Mouse (Mus musculus): ENCODE results near the gene Klk14.
"Not testable (repeated sequence)": the region's sequence is repeated elsewhere in the genome, so short reads cannot be mapped to it uniquely, and the experiment has no call there.

Gene Klk14

DNA sequence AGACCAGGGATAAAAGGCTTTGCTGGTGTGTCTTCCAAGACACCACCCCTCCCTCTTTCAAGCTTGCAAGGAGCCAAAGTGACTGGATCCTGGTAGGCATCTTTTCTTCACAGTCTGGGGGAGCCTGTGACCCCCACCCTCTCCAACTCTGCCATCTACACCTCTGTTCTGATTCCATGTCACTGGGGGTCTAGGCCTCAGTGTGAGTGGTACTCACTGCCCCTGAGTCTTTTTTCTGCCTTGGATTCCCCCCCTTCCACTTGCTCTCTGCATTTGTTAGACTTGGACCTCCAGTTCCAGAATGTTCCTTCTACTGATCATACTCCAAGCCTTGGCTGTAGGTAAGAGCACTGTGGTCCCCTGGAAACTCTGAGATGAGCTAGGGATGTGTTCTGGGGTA is at the start of gene Klk14:
Gene Klk14 (plus strand): TSS at position 301 of the 400 bp plus-strand sequence.
- no peak for DNase-seq (ENCODE audit: extremely low spot score, low read depth, low spot score)

DNA sequence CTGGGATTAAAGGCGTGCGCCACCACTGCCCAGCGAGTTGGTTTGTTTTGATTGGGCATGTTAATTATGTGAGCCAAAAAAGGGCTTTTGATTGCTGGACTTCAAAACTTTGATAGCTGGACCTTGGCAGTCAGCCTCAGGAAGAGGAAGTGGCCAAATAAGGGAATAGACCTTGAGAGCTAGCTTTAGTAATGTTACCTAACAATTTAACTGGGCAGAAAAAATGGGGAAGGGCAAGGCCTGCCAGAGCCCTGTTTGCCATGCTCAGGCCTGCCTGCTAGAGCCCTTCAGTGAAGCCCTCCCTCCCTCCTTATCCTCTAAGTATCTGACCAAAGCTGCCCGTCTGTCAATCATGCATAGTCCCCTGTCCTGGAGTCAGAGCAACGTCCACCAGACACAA is 47.6 kb upstream of the Klk14 start:
- no peak for DNase-seq (ENCODE audit: extremely low spot score, low read depth, low spot score)

DNA sequence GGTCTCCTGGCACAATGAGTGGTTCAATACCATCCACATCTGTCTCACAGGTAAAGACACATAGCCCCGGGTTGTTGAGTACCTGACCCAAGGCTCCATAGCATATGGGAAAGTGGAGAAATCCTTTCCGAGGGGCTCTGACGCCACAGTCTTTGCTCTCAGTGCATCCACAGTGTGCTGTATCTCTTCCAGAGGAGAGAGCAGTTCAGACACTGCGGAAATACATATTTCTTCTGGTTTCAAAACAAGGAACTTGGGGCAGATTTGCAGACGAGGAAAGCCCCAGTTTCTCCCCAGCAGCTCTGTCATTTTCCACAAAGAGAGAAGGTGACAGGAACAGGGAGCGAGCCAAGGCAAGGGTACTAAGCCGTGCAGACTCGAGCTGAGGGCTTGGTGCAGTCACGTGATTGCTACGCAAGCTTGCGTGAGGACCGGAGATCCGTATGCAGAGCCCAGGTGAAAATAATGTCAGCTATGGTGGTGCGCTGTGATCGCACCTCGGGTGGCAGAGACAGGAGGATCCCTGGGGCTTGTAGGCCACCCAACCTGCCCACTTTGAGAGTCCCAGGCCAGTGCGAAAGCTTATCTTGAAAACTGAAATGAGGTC is 47.1 kb upstream of the Klk14 start:
- no peak for DNase-seq (ENCODE audit: extremely low spot score, low read depth, low spot score)

DNA sequence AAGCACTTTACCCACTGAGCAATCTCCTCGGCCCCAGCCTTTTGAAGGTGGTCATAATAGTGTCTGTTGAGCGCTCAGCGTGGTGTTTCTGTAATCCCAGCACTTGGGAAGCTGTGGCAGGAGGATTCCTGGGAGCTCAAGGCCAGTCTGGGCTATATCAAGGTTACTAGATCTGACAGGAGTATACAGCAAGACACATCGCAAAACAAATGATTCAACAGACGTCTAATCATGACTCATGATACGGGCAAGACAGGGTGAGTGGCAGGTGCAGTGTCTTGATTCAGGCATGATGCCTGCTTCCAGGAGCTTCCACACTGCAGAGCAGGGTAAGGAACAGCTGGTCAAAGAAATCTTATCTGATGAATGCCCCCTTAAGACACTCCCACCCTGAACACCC is 37.5 kb upstream of the Klk14 start:
- no peak for DNase-seq (ENCODE audit: extremely low spot score, low read depth, low spot score)

DNA sequence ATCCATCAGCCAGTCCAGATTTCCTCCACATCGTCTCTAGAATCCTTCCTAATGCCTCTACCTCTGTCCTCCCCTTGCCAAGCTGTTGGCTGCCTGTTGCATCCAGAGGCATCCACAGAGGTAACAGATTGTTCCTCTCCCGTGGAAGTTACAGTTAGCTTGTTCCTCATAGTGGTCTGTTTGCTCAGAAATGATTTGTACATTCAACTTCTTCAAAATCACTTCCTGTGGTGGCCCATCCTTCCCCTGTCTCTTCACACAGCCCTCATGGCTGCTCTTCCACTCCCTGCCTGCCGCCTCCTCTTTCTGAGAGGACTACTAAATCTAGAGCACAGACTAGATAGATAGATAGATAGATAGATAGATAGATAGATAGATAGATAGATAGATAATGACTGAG is 35.7 kb upstream of the Klk14 start:
- no peak for DNase-seq (ENCODE audit: extremely low spot score, low read depth, low spot score)

DNA sequence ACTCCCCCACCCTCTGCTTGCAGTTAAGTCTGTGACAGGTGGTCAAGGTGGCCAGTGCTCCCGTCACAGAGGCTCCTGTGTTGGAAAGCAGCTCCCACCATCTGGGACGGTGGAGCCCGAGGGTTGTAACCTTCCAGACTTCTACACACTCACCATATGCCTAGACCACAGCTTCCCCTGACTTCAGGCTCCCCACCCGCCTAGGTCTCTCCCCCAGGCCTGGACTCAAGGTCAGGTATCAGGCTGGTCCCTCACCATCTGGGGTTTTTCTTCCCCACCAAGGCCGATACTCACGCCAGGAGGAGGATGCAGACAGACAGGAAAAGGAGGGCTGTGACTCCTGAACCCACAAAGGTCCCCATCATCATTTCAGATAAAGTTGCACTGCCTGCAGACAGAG is 34.0 kb upstream of the Klk14 start:
- no peak for DNase-seq (ENCODE audit: extremely low spot score, low read depth, low spot score)

DNA sequence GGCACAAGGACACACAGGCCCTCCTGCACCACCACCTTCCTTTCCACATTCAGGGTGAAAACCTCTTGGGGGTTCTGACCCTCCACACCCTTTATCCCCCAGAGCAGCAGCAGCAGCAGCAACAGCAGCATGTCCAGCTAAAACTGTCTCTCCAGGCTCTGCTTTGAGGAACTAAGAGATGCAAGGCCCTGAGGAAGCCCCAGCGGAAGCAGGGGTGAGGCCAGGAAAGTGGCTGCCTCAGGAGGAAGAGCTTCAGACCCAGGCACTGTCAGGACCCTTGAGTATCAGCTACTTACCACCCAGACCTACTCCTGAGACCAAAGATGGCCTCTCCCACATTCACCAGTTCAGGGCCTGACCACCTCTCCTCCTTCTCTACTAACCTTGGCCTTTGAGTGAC is 30.2 kb upstream of the Klk14 start, which contains the start of gene Siglece:
Gene Siglece (minus strand): TSS at position 160 of the 400 bp plus-strand sequence.
- no peak for DNase-seq (ENCODE audit: extremely low spot score, low read depth, low spot score)

DNA sequence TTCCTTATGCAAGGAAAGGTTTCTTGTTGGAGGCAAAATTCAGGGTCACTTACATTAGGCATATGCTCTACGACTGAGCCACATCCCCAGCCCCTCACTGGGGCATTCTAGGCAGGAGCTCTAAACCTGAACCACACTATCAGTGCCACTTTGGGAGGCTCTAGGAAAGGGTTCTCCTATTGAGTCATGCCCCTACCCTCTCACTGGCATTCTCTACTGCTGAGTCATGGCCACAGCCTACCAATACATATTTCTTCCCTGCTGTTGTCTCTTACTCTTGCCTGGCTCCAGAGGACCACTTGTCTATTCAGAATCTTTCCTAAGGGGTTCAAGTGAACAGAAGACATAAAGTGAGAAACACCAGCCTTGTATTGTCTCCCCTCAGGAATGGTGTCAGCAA is 27.4 kb upstream of the Klk14 start:
- DNase-seq (ENCODE audit: extremely low spot score, low read depth, low spot score): no peak

DNA sequence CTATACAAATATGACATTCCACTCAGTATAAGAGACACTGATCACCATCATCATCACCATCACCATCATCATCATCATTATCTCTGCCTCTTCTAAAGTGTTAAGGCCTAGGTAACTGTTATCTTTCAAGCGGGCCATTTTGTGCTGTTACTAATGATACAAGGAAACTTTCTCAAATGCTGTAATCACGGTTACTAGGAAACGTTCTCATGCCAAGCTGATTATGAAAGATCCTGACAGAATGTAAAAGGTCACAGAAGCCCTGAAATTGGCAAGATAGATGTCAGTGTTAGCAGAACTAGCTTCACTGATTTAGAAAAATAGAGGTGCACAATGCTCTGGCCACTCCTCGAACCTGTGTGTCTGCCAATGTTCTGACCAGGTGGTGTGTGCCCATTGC is 23.0 kb upstream of the Klk14 start:
- DNase-seq (ENCODE audit: extremely low spot score, low read depth, low spot score): not testable (repeated sequence)

DNA sequence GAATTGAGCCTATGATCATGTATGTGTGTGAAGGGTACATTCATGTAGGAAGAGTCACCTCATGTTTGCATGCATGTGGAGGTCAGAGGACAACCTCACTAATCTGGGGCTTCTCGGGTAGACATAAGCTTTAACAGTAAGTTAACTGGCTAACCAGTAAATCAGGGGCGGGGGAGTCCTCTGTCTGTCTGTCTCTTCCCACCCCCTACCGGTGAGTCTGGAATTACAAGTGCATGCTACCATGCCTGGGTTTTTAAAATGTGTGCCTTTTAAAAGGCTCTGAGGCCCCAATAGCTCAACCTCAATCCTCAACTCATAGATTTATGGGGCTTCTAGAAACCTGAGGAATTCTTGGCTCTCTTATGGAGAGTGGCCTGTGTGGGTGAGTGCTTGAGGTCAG is 21.6 kb upstream of the Klk14 start:
- DNase-seq (ENCODE audit: extremely low spot score, low read depth, low spot score): no peak

DNA sequence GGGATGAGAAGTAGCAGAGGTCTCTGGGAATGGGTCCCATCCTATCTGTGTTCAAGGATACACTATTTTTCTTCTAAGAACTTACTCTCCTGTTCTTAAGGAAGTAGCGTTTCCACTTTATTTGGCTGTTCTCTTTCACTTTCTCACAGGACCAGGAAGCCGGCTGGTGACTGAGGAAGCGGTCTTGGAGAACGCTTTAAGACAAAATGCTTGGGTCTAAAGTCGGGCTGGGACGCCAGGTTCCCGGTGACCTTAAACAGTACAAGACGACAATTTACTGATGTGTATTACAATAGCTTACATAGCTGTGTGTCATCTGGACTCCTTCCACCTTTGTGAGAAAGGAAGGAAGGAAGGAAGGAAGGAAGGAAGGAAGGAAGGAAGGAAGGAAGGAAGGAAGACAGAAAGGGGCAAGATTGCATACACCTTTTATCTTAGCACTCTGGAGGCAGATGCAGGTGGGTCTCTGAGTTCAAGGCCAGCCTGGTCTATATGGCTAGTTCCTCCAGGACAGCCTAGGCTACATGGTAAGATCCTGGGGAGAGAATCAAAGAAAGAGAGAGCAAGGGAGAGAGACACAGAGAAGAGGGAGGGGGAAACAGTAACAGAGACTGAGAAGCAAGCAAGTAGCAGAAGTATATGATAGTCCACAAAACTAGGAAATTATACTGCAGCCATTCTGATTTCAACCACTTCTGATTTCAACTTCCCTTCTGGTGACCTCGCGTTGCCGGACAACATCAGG is 19.0 kb upstream of the Klk14 start:
- DNase-seq (ENCODE audit: extremely low spot score, low read depth, low spot score): no peak

DNA sequence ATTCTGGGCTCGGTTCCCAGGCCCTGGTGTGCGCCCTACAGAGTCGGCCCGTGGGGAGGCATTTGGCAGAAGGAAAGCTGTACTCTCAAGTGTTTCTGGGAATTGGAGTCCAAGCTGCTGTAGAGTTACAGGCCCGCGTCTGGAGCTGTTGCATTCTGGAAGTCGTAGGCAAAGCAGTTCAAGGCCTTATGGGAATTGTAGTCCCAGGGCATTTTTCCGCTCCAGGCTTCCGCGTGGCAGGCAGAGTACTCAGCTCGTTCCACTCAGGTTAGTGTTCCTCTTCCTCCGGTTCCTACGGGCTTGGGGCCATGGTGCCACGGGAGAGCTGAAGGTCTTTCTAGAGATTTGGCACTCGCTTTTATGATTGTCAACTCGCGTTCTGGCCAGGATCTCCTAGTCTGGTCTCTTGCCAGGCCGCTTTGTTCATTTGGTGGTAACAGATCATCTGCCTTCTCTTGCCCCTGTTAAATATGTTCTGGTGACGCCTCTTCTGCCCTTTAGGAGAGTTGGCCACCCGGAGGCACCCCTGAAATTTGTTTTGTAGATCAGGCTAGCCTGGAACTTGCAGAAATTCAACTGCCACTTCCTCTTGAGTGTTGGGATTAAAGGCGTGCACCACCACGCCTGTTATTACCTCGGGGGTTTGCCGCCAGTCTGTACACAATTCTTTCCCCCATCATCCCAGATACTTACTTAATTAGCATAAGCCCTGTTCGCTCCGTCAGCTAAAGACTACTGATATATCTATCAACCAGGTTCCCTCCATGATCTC is 18.2 kb upstream of the Klk14 start, which contains the start of gene Ctu1:
Gene Ctu1 (plus strand): TSS at position 208 of the 772 bp plus-strand sequence.
- DNase-seq (ENCODE audit: extremely low spot score, low read depth, low spot score): peak; percentile 49

DNA sequence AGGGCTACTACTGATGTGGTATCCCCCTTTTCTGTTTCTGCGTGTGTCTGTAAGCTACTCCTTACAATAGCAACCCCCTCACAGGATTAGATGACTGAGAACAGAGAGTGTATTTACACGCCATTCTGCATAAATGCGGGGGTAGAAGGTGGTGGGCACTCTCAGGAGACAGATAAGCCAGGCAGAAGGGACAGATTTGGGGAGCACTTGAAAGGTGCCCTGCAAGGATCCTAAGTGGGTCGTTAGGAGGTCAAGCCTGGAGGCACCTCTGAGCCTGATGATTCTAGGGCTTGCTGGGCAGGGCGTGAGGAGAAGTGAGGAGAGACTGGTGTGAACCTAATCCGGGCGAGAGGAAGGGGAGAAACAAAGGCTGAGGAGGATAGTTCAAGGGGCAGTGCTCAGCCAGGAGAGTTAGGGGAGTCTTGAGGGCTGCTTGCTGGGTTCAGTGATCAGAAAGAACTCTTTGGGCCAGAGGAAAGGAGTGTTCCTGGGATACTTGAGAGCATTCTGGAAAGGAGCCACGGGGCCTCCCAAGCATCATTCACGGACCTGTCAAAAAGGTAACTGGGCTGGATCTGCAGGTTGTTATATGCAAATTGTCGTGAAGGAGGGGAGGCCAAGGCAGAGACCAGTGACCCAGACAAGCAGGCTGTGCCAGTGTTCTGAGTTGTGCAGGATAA is 17.5 kb upstream of the Klk14 start:
- no peak for DNase-seq (ENCODE audit: extremely low spot score, low read depth, low spot score)

DNA sequence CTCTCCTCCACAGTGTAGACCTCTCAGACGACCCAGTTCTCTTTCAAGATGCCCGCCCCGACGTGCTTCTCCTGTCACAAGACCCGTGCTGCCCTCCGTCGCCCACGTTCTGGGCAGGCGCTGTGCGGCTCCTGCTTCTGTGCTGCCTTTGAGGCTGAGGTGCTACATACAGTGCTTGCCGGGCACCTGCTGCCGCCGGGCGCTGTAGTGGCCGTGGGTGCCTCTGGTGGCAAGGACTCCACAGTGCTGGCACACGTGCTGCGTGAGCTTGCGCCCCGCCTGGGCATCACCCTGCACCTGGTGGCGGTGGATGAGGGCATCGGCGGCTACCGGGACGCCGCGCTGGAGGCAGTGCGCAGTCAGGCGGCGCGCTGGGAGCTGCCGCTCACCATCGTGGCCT is 15.1 kb upstream of the Klk14 start:
- no peak for DNase-seq (ENCODE audit: extremely low spot score, low read depth, low spot score)

DNA sequence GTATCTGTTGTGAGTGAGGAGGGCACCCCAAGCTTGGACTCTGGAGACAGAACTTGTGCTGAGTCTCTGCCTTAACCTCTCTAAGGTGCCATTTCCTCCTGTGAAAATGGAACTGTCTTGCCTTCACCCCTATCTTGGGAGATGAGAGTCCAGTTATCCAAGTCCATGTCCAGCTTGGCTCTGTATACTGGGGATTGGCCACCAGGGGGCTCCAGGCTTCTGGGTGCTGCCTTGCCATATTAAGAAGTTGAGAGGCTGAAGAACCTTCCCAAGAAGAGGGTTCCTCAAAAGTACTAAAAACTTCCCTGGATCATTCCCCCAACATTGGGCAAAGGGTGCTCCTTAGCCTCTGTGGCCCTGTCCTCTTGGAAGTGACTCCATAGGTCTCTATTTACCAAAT is 11.7 kb upstream of the Klk14 start:
- DNase-seq (ENCODE audit: extremely low spot score, low read depth, low spot score): no peak

DNA sequence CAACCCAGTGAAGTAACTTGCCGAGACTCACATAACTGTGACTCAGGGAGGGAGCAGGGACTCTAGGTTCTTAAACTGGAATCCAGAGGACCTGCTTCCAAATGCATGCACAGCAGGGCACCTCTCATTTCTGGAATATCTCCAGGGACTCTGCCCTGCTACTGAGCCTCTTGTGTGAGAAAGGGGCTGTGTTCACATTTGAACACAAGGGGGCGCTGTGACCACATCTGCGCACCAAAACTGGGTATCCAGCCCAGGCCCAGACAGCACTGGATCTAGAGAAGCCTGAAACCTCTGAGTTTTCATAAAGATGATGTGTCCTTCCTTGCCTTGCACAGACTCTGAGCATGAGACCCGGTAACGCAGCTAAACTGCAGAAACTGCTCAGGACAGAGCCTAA is 9.3 kb upstream of the Klk14 start:
- peak; percentile 22 for DNase-seq (ENCODE audit: extremely low spot score, low read depth, low spot score)

DNA sequence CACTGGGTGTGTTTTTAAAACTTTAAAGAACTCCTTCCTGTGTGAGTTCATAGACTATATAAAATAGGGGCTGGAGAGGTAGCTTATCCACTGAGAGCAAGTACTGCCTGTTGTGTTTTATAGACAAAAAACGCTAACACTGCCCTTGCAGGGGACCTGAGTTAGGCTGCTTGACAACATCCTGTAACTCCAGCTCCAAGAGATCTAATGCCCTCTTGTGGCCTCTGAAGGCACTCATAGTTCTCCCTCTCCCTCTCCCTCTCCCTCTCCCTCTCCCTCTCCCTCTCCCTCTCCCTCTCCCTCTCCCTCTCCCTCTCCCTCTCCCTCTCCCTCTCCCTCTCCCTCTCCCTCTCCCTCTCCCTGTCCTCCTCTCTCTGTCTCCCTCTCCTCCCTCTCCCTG is 7.7 kb upstream of the Klk14 start:
- not testable (repeated sequence) for DNase-seq (ENCODE audit: extremely low spot score, low read depth, low spot score)

DNA sequence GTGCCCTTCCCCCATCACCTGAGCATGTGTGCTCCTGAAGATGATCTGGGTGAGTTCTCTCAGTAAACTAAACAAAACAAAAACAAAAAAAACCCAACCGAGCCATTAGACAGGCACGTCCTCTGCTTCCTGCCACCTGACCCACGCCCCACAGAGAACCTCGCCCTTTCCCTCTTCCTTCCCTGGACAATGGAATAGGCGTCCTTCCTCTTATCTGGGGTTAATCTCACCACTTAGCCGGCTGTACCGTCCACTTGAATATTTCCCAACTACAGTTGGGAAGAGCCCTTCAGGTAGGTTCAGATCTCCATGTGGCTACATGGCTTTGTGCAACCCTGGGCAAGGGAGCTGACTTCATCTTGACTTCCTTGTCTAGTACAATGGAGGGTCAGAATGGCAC is 5.1 kb upstream of the Klk14 start:
- DNase-seq (ENCODE audit: extremely low spot score, low read depth, low spot score): no peak

DNA sequence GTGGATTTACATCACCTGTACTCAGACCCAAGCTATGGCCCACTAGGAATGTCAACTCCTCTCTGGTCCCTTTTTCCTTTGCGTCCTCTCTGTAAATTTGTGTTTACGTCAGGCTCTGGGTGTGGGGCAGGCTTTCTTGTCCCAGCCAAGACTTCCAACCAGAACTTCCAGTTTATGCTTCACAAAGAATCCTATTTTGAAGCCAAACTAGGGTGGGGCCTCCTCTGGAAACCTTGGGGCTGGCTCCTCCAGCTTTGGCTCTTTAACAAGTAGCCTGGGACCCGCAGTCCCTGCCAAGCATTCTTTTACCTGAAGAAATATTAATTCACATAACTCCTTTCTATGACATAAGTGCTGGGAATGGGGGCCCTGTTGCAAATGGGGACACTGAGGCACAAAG is 19.8 kb downstream of the Klk14 start:
- DNase-seq (ENCODE audit: extremely low spot score, low read depth, low spot score): no peak

DNA sequence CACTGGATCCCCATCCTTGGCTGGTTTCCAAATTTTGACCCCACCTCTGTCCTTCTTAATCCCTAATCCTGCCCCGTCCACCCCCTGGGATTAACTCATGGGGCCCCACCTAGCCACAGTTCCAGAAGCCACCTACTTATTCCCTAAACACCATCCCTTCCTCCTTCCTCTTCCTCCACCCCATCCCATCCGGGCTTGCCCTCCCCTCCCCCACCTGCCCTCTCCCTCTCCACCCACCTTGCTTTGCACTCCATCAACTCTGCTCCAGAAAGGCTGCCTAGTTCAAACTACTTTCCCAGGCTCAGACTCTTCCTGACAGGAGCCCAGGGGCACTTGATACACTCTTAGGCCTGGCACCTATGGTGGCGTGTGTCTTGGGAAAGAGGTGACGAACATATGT is 22.0 kb downstream of the Klk14 start, which contains the start of gene Klk13:
Gene Klk13 (plus strand): TSS at position 301 of the 400 bp plus-strand sequence.
- DNase-seq (ENCODE audit: extremely low spot score, low read depth, low spot score): no peak

DNA sequence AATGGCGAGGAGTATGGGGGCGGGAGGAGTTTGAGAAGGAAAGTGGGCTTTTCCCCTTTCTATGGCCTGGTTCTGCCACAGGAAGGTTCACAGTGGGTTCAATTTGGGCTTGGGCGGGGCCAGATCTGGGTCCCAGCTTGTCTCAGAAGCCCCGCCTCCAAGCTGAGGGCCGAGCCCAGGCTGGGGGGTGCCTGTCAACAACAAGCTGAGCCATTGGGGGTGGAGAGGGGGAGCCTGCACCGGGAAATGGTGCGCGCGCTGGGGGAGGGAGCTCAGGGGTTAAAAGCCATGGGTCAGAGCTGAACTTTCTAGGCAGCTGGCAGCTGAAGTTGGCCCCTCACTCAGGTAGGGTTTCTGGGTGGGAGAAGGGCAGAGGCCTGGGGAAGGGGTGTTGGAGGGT is 22.7 kb downstream of the Klk14 start:
- no peak for DNase-seq (ENCODE audit: extremely low spot score, low read depth, low spot score)
